Mouse (Mus musculus): ENCODE results near the gene Gh. TPM values are rescaled to one million over a fixed set of nuclear protein-coding genes. Genes with fewer than 3 reads are reported as not detected.

Gh gene
- polyA plus RNA-seq, 1 experiment from 2014 or later: not detected

GRCm38 (mm10) chr11:106274374-106274773, 27.3 kb downstream of the Gh start:
- Histone ChIP-seq H3K27me3 (replicated peaks; ENCODE audit: control insufficient read depth, insufficient read depth, low read length) (no peaks in the 10 kb centered on the region), H3K4me1 (replicated peaks; ENCODE audit: control insufficient read depth, insufficient read depth, low read length) (peaks cover 22% of the 10 kb centered on the region), H3K4me2 (ENCODE audit: low read length) (no peak overlapping the region), H3K9ac (replicated peaks; ENCODE audit: low read depth, low read length) (no peak overlapping the region), H3K27ac (ENCODE audit: low read length) (no peak overlapping the region), H3K4me3 (replicated peaks; ENCODE audit: low read length) (no peak overlapping the region), H3K36me3 (ENCODE audit: control insufficient read depth, insufficient read depth) (no peaks in the 10 kb centered on the region), H3K9me3 (ENCODE audit: control insufficient read depth, low read length) (no peaks in the 10 kb centered on the region)
- ATAC-seq: no peak
- WGBS: 98% methylated on average over 1 of the region's 1 CpGs

GRCm38 (mm10) chr11:106273811-106274210, 27.9 kb downstream of the Gh start:
- 96% methylated on average over 6 of the region's 6 CpGs for WGBS
- H3K9me3 ChIP-seq (ENCODE audit: control insufficient read depth, low read length): no peaks in the 10 kb centered on the region
- no peak overlapping the region for H3K9ac ChIP-seq (replicated peaks; ENCODE audit: low read depth, low read length)
- H3K4me1 ChIP-seq (replicated peaks; ENCODE audit: control insufficient read depth, insufficient read depth, low read length): peaks cover 27% of the 10 kb centered on the region
- ATAC-seq: no peak
- H3K4me3 ChIP-seq (replicated peaks; ENCODE audit: low read length): no peak overlapping the region
- no peak overlapping the region for H3K4me2 ChIP-seq (ENCODE audit: low read length)
- H3K36me3 ChIP-seq (ENCODE audit: control insufficient read depth, insufficient read depth): no peaks in the 10 kb centered on the region
- H3K27ac ChIP-seq (ENCODE audit: low read length): no peak overlapping the region
- no peaks in the 10 kb centered on the region for H3K27me3 ChIP-seq (replicated peaks; ENCODE audit: control insufficient read depth, insufficient read depth, low read length)

- peak overlapping the region; percentile 77 for H3K4me2 ChIP-seq (ENCODE audit: low read length)
- peak overlapping the region; percentile 55 for H3K9ac ChIP-seq (replicated peaks; ENCODE audit: low read depth, low read length)
- no peaks in the 10 kb centered on the region for H3K27me3 ChIP-seq (replicated peaks; ENCODE audit: control insufficient read depth, insufficient read depth, low read length)
- peak overlapping the region; percentile 55; the same call in 1 of the 2 replicates for H3K27ac ChIP-seq (ENCODE audit: low read length)
- WGBS: 19% methylated on average over 16 of the region's 16 CpGs
- H3K9me3 ChIP-seq (ENCODE audit: control insufficient read depth, low read length): no peaks in the 10 kb centered on the region
- H3K4me1 ChIP-seq (replicated peaks; ENCODE audit: control insufficient read depth, insufficient read depth, low read length): peaks cover 32% of the 10 kb centered on the region
- H3K36me3 ChIP-seq (ENCODE audit: control insufficient read depth, insufficient read depth): no peaks in the 10 kb centered on the region
- ATAC-seq: peak; percentile 11; the same call in 1 of the 2 replicates
- peak overlapping the region; percentile 85 for H3K4me3 ChIP-seq (replicated peaks; ENCODE audit: low read length)
These were observed 28.4 kb downstream of the Gh start for GRCm38 (mm10) chr11:106273311-106273684.

GRCm38 (mm10) chr11:106272644-106273310, 28.9 kb downstream of the Gh start, which contains the start of gene Smarcd2:
TSS of gene Smarcd2 (minus strand) at chr11:106272972.
- Histone ChIP-seq H3K9me3 (ENCODE audit: control insufficient read depth, low read length) (no peaks in the 10 kb centered on the region), H3K4me2 (ENCODE audit: low read length) (peak within 1 kb of the TSS; percentile 77), H3K27ac (ENCODE audit: low read length) (peak within 1 kb of the TSS; percentile 85), H3K36me3 (ENCODE audit: control insufficient read depth, insufficient read depth) (no peaks in the 10 kb centered on the region), H3K4me1 (replicated peaks; ENCODE audit: control insufficient read depth, insufficient read depth, low read length) (peaks cover 35% of the 10 kb centered on the region), H3K9ac (replicated peaks; ENCODE audit: low read depth, low read length) (peak within 1 kb of the TSS; percentile 90), H3K27me3 (replicated peaks; ENCODE audit: control insufficient read depth, insufficient read depth, low read length) (no peaks in the 10 kb centered on the region), H3K4me3 (replicated peaks; ENCODE audit: low read length) (peak within 1 kb of the TSS; percentile 85)
- ATAC-seq: peak; percentile 94
- WGBS: under 1% methylated on average over 71 of the region's 72 CpGs

GRCm38 (mm10) chr11:106271794-106272643, 29.6 kb downstream of the Gh start:
- peaks cover under 1% of the 10 kb centered on the region; the same call in 1 of the 2 replicates for H3K36me3 ChIP-seq (ENCODE audit: control insufficient read depth, insufficient read depth)
- H3K4me3 ChIP-seq (replicated peaks; ENCODE audit: low read length): peak overlapping the region; percentile 85
- peaks cover 39% of the 10 kb centered on the region for H3K4me1 ChIP-seq (replicated peaks; ENCODE audit: control insufficient read depth, insufficient read depth, low read length)
- no peak for ATAC-seq
- peak overlapping the region; percentile 85 for H3K27ac ChIP-seq (ENCODE audit: low read length)
- no peaks in the 10 kb centered on the region for H3K9me3 ChIP-seq (ENCODE audit: control insufficient read depth, low read length)
- peak overlapping the region; percentile 71 for H3K4me2 ChIP-seq (ENCODE audit: low read length)
- H3K27me3 ChIP-seq (replicated peaks; ENCODE audit: control insufficient read depth, insufficient read depth, low read length): no peaks in the 10 kb centered on the region
- H3K9ac ChIP-seq (replicated peaks; ENCODE audit: low read depth, low read length): peak overlapping the region; percentile 90
- 1% methylated on average over 39 of the region's 41 CpGs for WGBS

GRCm38 (mm10) chr11:106271131-106271793, 30.4 kb downstream of the Gh start:
- ATAC-seq: no peak
- peaks cover 36% of the 10 kb centered on the region for H3K4me1 ChIP-seq (replicated peaks; ENCODE audit: control insufficient read depth, insufficient read depth, low read length)
- H3K4me2 ChIP-seq (ENCODE audit: low read length): peak overlapping the region; percentile 71

GRCm38 (mm10) chr11:106269060-106269431, 32.6 kb downstream of the Gh start:
- no peak overlapping the region for H3K9ac ChIP-seq (replicated peaks; ENCODE audit: low read depth, low read length)
- H3K4me1 ChIP-seq (replicated peaks; ENCODE audit: control insufficient read depth, insufficient read depth, low read length): peaks cover 34% of the 10 kb centered on the region
- H3K4me2 ChIP-seq (ENCODE audit: low read length): no peak overlapping the region
- peak overlapping the region; percentile 56 for H3K27ac ChIP-seq (ENCODE audit: low read length)
- 57% methylated on average over 3 of the region's 3 CpGs for WGBS
- ATAC-seq: no peak
- no peaks in the 10 kb centered on the region for H3K27me3 ChIP-seq (replicated peaks; ENCODE audit: control insufficient read depth, insufficient read depth, low read length)
- H3K36me3 ChIP-seq (ENCODE audit: control insufficient read depth, insufficient read depth): peaks cover 26% of the 10 kb centered on the region
- no peak overlapping the region for H3K4me3 ChIP-seq (replicated peaks; ENCODE audit: low read length)
- H3K9me3 ChIP-seq (ENCODE audit: control insufficient read depth, low read length): no peaks in the 10 kb centered on the region

More at GRCm38 (mm10) chr11:106271131-106271793, 30.4 kb downstream of the Gh start:
- Histone ChIP-seq H3K9me3 (ENCODE audit: control insufficient read depth, low read length) (no peaks in the 10 kb centered on the region), H3K27ac (ENCODE audit: low read length) (peak overlapping the region; percentile 85), H3K9ac (replicated peaks; ENCODE audit: low read depth, low read length) (peak overlapping the region; percentile 90), H3K36me3 (ENCODE audit: control insufficient read depth, insufficient read depth) (peaks cover 7% of the 10 kb centered on the region; the same call in 1 of the 2 replicates), H3K27me3 (replicated peaks; ENCODE audit: control insufficient read depth, insufficient read depth, low read length) (no peaks in the 10 kb centered on the region), H3K4me3 (replicated peaks; ENCODE audit: low read length) (peak overlapping the region; percentile 85)
- 39% methylated on average over 5 of the region's 5 CpGs for WGBS

- H3K9me3 ChIP-seq (ENCODE audit: control insufficient read depth, low read length): no peaks in the 10 kb centered on the region
- H3K36me3 ChIP-seq (ENCODE audit: control insufficient read depth, insufficient read depth): peaks cover 30% of the 10 kb centered on the region
- ATAC-seq: no peak
- peaks cover 33% of the 10 kb centered on the region for H3K4me1 ChIP-seq (replicated peaks; ENCODE audit: control insufficient read depth, insufficient read depth, low read length)
- no peak overlapping the region for H3K9ac ChIP-seq (replicated peaks; ENCODE audit: low read depth, low read length)
- H3K4me3 ChIP-seq (replicated peaks; ENCODE audit: low read length): no peak overlapping the region
- H3K4me2 ChIP-seq (ENCODE audit: low read length): no peak overlapping the region; the same call in 1 of the 2 replicates
- H3K27ac ChIP-seq (ENCODE audit: low read length): peak overlapping the region; percentile 56
- H3K27me3 ChIP-seq (replicated peaks; ENCODE audit: control insufficient read depth, insufficient read depth, low read length): no peaks in the 10 kb centered on the region
- WGBS: 71% methylated on average over 8 of the region's 8 CpGs
These were observed 33.2 kb downstream of the Gh start for GRCm38 (mm10) chr11:106268326-106269059.

All from forebrain, embryonic 16.5 days (tissue).